Mouse (Mus musculus) thymus, adult 2 months (tissue): ENCODE measurements around the gene Engase.

ENCODE experiments used
- CTCF ChIP-seq: fragments of 200-500 bp; IDR thresholded peaks from 2 replicates; pipeline ENCODE4 v1.5.1; 2012; ENCODE audit warnings: mild to moderate bottlenecking, control low read depth, low read length, moderate library complexity, borderline replicate concordance; ENCODE audit not compliant: control insufficient read depth, poor library complexity, insufficient read depth; ENCODE audit errors: extremely low read depth
- POLR2A ChIP-seq: fragments of 200-500 bp; IDR thresholded peaks from 2 replicates; pipeline ENCODE4 v1.6.1; 2012; ENCODE audit warnings: mild to moderate bottlenecking, low read length, control low read depth, moderate library complexity; ENCODE audit not compliant: control insufficient read depth, poor library complexity, insufficient read depth; ENCODE audit errors: extremely low read depth

GRCm38 (mm10) chr11:118438665-118439414 lies 37.8 kb upstream of the Engase start:
- TF ChIP-seq POLR2A (no peak), CTCF (no peak)
